Mouse (Mus musculus): Measurements from ENCODE around the gene Adprhl2. TPM values are rescaled to one million over a fixed set of nuclear protein-coding genes. Genes with fewer than 3 reads are reported as not detected.

The Adprhl2 gene
- polyA plus RNA-seq, 1 experiment from 2014 or later = 91.6 TPM

DNA sequence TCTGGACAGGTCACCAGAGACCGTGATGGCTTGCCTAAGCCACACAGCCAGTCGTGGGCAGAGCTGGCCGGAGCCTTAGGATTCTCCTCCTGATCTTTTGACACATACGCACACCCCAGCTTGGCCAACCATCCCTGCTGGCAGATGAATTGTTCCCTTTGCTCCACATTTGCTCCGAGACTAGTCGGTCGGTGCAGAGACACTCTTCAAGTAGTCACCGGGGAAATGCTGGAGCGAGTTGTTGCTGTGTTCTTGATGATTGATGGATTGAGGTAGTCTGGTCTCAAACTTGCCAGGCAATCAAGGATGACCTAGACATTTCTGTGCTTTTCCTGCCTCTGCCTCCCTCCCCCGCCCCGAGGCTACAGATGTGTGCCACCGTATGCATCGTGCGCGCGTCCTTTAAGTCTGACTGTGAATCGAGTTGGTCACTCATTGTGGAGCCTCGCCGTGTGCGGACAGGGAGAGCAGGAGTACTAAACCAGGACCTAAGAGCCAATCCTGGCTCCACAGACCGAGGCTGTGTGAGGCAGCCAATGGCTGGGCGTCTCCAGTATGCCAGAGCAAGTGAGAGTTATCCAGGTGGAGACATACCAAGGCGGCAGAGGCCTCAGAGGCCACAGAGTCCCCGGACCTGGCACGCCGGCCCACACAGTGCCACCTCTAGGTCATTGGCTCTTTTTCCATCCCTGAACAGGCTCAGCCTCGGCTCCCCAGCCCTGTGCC lies 19.8 kb downstream of the Adprhl2 start:
- DNase-seq (ENCODE audit: extremely low spot score, low spot score) = no peak
- peaks cover 8% of the 10 kb centered on the region for H3K9me3 ChIP-seq
- 3% methylated on average over 27 of the region's 27 CpGs for WGBS
- H3K4me1 ChIP-seq = peaks cover 38% of the 10 kb centered on the region
- H3K36me3 ChIP-seq (replicated peaks) = no peaks in the 10 kb centered on the region
- H3K4me3 ChIP-seq = peak overlapping the region; percentile 41
- H3K27me3 ChIP-seq (ENCODE audit: poor library complexity, severe bottlenecking) = peaks cover 78% of the 10 kb centered on the region
- H3K27ac ChIP-seq = peak overlapping the region; percentile 62

DNA sequence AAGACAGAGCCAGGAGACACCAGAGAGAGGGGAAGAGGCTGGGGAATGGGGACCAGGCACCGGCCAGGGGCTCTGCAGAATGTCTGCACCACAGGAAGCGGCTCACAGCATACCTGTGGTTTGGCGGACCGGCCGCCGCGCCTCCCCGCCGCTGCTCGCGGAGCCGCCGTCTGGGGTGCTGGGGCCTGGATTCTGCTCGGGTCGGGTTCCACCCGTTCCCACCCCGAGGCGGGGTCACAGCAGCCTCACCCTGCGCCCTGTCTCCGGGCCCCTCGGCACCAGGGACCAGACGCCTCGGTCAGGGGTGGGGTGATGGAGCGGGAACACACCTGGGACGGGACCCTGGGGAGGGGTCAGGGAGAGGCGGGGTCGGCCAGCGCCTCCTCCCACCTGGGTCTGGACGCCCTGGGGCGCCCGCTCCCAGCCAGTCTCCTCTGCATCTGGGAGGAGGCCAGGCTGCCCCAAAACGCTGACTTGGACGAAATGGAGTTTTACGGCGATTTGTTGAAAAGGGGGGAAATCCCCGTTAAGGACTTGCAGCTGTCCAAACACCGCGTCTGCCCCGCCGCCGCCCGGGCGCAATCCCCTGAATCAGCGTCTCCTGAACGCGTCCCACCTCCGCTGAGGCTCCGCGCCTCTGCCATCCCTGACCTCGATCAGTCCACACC lies 20.5 kb downstream of the Adprhl2 start:
- peak overlapping the region; percentile 41 for H3K4me3 ChIP-seq
- peaks cover 85% of the 10 kb centered on the region for H3K27me3 ChIP-seq (ENCODE audit: poor library complexity, severe bottlenecking)
- under 1% methylated on average over 50 of the region's 50 CpGs for WGBS
- H3K36me3 ChIP-seq (replicated peaks) = no peaks in the 10 kb centered on the region
- no peak for DNase-seq (ENCODE audit: extremely low spot score, low spot score)
- peaks cover 6% of the 10 kb centered on the region for H3K9me3 ChIP-seq
- H3K27ac ChIP-seq = peak overlapping the region; percentile 62
- peaks cover 42% of the 10 kb centered on the region for H3K4me1 ChIP-seq

DNA sequence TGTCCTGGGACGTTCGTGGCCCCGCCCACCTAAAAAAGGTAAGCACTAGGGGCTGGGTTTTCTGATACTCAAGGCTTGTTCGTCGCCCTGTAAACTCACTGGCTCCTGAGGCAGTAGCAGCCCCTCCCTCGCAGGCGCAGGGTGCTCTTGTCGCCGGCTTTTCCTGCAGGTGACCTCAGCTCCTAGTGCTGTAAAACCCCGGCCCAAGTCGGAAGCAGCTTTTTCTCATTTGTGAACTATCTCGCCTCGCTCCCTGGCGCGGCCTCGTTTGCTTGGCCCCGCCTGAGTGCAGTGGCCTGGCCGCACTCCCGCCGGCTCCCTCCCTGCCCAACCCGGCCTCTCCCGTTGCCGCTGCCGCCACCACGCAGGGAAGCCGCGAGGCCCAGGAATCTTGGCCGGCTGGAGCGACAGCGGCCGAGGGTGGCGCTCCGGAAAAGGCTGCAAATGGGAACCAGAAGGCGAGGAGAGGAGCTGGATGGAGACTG lies 24.8 kb downstream of the Adprhl2 start:
- H3K36me3 ChIP-seq (replicated peaks) = no peaks in the 10 kb centered on the region
- peaks cover 35% of the 10 kb centered on the region for H3K4me1 ChIP-seq
- peak overlapping the region; percentile 77 for H3K27ac ChIP-seq
- 0 out of 2 replicates have a peak, but pooled peaks cover 3% of the 10 kb centered on the region for H3K9me3 ChIP-seq
- WGBS = under 1% methylated on average over 34 of the region's 34 CpGs
- H3K4me3 ChIP-seq = peak overlapping the region; percentile 47
- DNase-seq (ENCODE audit: extremely low spot score, low spot score) = peak; percentile 62
- H3K27me3 ChIP-seq (ENCODE audit: poor library complexity, severe bottlenecking) = peaks cover 76% of the 10 kb centered on the region

DNA sequence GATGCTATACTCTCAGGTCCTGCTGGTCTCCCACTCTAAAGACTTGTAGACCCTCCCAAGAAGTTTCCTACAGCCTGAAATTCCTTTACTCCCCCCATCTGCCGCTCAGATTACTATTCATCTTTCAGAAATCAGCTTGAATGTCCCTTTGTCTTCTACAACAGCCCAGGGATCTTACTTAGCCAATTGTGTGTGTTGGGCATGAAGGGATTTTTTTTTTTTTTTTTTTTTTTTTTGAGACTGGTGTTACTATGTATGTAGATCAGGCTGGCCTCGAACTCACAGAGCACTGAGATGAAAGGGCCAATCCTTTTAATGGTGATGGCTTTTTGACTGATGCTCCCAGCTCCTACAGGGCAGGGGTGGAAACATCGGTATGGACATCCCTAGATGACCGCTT lies 25.6 kb downstream of the Adprhl2 start:
- H3K4me1 ChIP-seq = peaks cover 35% of the 10 kb centered on the region
- H3K27me3 ChIP-seq (ENCODE audit: poor library complexity, severe bottlenecking) = peaks cover 76% of the 10 kb centered on the region
- H3K36me3 ChIP-seq (replicated peaks) = no peaks in the 10 kb centered on the region
- H3K9me3 ChIP-seq = 0 out of 2 replicates have a peak, but pooled peaks cover 3% of the 10 kb centered on the region
- no peak overlapping the region for H3K27ac ChIP-seq
- no peak overlapping the region for H3K4me3 ChIP-seq
- 41% methylated on average over 4 of the region's 4 CpGs for WGBS
- DNase-seq (ENCODE audit: extremely low spot score, low spot score) = no peak

DNA sequence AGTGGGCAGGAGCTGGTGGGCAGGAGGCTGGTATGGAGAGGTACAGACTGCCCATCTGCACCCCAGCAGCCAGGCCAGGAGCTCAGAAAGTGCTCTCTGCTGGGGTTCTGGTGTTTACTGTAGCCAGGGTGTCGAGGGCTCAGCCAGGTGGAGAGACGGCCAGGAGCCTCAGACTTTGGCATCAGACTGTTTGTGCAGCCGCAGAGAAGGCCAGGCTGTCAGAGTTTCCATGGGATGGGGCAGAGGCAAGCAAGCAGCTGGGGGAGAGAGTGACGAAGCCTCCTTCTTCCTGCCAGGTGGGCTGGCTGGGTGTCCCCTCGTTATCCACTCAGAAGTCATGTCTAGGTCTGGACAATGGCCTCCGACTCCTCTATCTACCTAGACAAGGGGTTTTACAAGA lies 26.4 kb downstream of the Adprhl2 start:
- no peak overlapping the region for H3K27ac ChIP-seq
- H3K4me1 ChIP-seq = peaks cover 30% of the 10 kb centered on the region
- H3K27me3 ChIP-seq (ENCODE audit: poor library complexity, severe bottlenecking) = peaks cover 76% of the 10 kb centered on the region
- 68% methylated on average over 6 of the region's 6 CpGs for WGBS
- H3K9me3 ChIP-seq = 0 out of 2 replicates have a peak, but pooled peaks cover 3% of the 10 kb centered on the region
- no peaks in the 10 kb centered on the region for H3K36me3 ChIP-seq (replicated peaks)
- no peak for DNase-seq (ENCODE audit: extremely low spot score, low spot score)
- H3K4me3 ChIP-seq = no peak overlapping the region

DNA sequence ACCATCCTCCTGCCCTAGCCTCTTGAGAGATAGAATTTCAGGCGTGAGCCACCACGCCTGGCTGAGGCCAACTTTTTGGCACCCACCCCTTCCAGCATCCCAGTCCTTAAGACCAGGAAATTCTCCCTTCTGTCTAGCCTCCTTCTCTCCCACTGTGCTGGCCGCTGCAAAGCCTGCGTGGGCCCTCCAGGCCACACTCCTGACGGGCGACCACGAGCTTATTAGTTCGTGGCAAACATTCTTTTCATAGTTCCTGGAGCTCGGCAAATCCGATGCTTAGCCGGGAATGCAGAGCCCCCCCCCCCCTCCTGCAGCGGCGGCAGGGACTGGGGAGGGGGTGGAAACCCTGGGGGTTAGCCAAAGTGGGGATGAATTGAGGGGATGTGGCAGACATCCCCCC lies 30.3 kb downstream of the Adprhl2 start:
- H3K9me3 ChIP-seq = no peaks in the 10 kb centered on the region
- H3K4me1 ChIP-seq = peaks cover 37% of the 10 kb centered on the region
- DNase-seq (ENCODE audit: extremely low spot score, low spot score) = no peak
- H3K27ac ChIP-seq = peak overlapping the region; percentile 31; the same call in 1 of the 2 replicates
- WGBS = 24% methylated on average over 13 of the region's 13 CpGs
- H3K4me3 ChIP-seq = no peak overlapping the region
- no peaks in the 10 kb centered on the region for H3K36me3 ChIP-seq (replicated peaks)
- H3K27me3 ChIP-seq (ENCODE audit: poor library complexity, severe bottlenecking) = peaks cover 76% of the 10 kb centered on the region

DNA sequence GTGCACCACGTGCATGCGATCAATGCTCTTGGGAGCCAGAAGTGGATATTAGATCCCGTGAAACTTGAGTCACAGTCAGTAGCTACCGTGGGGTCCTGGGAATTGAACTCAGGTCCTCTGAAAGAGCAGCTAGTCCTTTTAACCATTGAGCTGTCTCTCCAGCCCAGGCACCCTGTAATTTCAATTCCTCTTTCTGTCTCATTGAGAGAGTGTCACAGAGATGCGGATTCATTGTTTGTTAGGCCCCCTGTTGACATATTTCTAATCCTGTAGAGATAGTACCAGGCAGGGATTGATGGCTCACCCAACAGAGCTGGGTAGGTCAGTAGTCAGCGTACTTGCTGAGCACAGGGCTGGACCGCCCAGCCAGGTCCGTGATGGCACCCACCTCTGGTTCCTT lies 31.2 kb downstream of the Adprhl2 start:
- no peak for DNase-seq (ENCODE audit: extremely low spot score, low spot score)
- peaks cover 6% of the 10 kb centered on the region; the same call in 1 of the 2 replicates for H3K9me3 ChIP-seq
- 82% methylated on average over 8 of the region's 8 CpGs for WGBS
- peaks cover 37% of the 10 kb centered on the region for H3K4me1 ChIP-seq
- H3K36me3 ChIP-seq (replicated peaks) = no peaks in the 10 kb centered on the region
- H3K27ac ChIP-seq = no peak overlapping the region
- H3K27me3 ChIP-seq (ENCODE audit: poor library complexity, severe bottlenecking) = peaks cover 75% of the 10 kb centered on the region
- H3K4me3 ChIP-seq = no peak overlapping the region

DNA sequence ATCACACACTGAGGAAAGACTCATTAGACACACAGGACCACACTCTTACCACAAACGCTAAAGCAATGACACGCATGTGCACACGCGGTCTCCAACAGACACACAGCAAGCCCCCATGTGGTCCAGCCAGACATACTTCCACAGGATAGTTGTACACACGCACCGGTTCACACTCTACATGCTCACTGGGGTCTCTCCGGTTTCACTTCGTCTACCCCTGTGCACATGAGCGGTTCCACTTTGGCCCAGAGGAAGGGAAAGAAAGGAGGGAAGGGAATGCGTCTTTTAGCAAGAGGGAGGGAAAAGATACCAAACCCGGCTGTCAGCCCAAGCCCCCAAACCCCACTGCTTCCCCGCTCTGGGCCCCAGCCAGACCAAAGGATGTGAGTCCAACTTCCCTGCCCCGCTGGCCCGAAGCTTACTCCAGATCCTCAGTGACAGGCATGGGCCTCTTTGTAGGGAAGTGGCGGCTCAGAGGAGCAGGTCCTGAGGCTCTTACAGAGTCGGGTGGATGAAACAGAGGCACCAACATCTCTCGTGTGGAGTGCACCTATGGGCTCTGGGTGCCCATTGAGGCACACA lies 33.3 kb downstream of the Adprhl2 start:
- 0 out of 2 replicates have a peak overlapping the region, but pooled peaks have one; percentile 46 for H3K4me3 ChIP-seq
- no peaks in the 10 kb centered on the region for H3K36me3 ChIP-seq (replicated peaks)
- peaks cover 39% of the 10 kb centered on the region for H3K4me1 ChIP-seq
- 0 out of 2 replicates have a peak overlapping the region, but pooled peaks have one; percentile 15 for H3K27ac ChIP-seq
- DNase-seq (ENCODE audit: extremely low spot score, low spot score) = no peak
- 47% methylated on average over 17 of the region's 17 CpGs for WGBS
- H3K9me3 ChIP-seq = peaks cover 6% of the 10 kb centered on the region; the same call in 1 of the 2 replicates
- H3K27me3 ChIP-seq (ENCODE audit: poor library complexity, severe bottlenecking) = peaks cover 85% of the 10 kb centered on the region

DNA sequence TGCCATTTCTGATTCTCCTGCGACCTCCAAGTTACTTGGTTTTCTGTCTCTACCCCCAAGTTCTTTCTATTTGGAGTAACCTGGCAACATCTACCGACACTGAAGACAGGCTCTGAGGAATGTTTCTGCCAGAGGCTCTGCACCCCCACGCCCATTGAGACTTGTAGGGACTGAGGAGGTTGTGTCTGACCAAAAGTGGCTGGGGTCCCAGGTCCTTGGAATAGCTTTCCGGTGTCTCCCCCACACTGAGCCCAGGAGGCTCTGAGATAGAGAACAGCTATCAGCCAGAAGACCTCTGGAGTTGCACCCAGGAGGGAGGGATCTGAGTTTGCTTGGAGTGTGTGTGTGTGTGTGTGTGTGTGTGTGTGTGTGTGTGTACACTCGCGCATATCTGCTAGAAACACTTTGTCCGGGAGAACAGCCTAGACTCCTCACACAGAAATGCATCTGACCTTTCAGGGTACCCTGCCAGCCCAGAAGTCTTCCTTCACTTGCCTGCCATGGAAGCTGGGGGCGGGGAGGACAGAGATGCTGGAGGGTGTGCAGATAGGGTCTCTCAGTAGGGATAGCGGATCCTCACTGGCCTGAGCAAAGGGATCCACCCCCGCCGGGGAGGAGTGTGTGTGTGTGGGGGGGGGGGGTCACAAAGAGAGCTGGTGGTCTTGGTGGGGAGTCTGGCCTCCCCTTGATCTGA lies 34.1 kb downstream of the Adprhl2 start:
- no peak for DNase-seq (ENCODE audit: extremely low spot score, low spot score)
- peak overlapping the region; percentile 46; the same call in 1 of the 2 replicates for H3K4me3 ChIP-seq
- H3K9me3 ChIP-seq = peaks cover 6% of the 10 kb centered on the region; the same call in 1 of the 2 replicates
- no peaks in the 10 kb centered on the region for H3K36me3 ChIP-seq (replicated peaks)
- peaks cover 39% of the 10 kb centered on the region for H3K4me1 ChIP-seq
- H3K27ac ChIP-seq = no peak overlapping the region
- H3K27me3 ChIP-seq (ENCODE audit: poor library complexity, severe bottlenecking) = peaks cover 92% of the 10 kb centered on the region
- WGBS = 35% methylated on average over 11 of the region's 11 CpGs

DNA sequence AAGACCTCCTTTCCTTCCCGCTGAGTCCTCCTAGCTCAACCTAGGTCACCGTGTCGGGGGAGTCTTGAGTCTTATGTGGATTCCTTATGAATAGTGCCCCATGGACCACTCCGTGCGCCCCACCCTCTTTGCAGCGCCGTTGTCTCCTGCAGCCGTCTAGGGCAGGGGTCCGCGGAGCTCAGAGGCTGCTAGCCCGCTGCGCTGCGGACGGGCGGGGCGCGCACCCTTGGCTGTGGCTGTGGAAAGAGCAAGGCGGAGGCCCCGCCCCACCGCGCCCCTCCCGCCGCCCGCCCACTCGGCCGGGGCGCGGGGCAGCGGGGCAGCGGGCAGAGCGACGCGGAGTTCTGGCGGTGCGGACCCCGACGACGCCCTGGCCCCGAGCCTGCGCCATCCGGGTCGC lies 35.0 kb downstream of the Adprhl2 start, which contains the start of gene Col8a2:
Gene Col8a2, plus strand, starts transcription at position 302 of the 400 bp plus-strand sequence.
- 2% methylated on average over 42 of the region's 42 CpGs for WGBS
- no peak for DNase-seq (ENCODE audit: extremely low spot score, low spot score)
- Histone ChIP-seq H3K4me1 (peaks cover 44% of the 10 kb centered on the region), H3K36me3 (replicated peaks) (no peaks in the 10 kb centered on the region), H3K27ac (peak within 1 kb of the TSS; percentile 71), H3K27me3 (ENCODE audit: poor library complexity, severe bottlenecking) (peaks cover 90% of the 10 kb centered on the region), H3K9me3 (peaks cover 6% of the 10 kb centered on the region; the same call in 1 of the 2 replicates), H3K4me3 (peak within 1 kb of the TSS; percentile 46)

DNA sequence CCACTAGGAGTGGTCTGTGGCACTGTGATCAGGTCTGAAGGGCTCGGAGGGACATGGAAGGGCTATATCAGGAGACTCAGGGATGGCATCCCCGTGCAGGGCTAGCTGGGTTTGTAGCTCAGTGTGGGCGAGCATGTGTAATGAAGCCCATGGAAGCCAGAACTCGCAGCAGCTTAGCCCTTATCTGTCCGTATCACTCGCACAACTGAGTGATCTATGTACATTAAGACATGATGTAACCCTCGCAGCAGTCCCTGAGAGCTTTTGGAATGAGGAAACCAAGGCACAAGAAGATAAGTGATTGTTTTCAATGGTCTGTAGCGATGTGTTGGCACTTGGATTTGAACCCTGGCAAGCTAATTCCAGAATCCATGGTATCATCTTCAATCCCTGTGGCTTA lies 37.9 kb downstream of the Adprhl2 start:
- H3K27me3 ChIP-seq (ENCODE audit: poor library complexity, severe bottlenecking) = peaks cover 68% of the 10 kb centered on the region
- H3K4me1 ChIP-seq = peaks cover 51% of the 10 kb centered on the region

DNA sequence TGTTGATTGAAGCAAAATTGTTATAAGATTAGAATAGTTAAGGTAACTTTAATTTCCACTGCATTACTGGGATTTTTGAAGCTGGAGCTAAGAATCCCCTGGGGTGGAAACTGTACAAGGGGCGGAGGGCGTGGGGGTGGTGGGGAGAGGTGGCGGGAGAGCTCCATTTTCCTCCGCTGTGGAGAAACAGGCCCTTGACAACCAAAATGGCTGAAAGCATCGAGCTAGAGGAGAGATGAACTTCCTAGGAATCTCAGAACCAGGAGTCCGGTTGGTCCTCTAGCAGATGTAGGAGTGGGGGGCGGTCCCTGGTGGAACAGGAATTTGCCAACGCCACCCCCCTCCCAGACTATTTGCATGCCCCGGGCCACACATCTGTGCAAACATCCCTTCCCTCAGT lies 39.8 kb downstream of the Adprhl2 start:
- peaks cover 45% of the 10 kb centered on the region for H3K4me1 ChIP-seq
- DNase-seq (ENCODE audit: extremely low spot score, low spot score) = no peak
- WGBS = 68% methylated on average over 9 of the region's 9 CpGs
- no peak overlapping the region for H3K4me3 ChIP-seq
- H3K36me3 ChIP-seq (replicated peaks) = no peaks in the 10 kb centered on the region
- peak overlapping the region; percentile 51 for H3K27ac ChIP-seq
- H3K9me3 ChIP-seq = peaks cover 6% of the 10 kb centered on the region; the same call in 1 of the 2 replicates
- peaks cover 53% of the 10 kb centered on the region for H3K27me3 ChIP-seq (ENCODE audit: poor library complexity, severe bottlenecking)

More for the DNA sequence above, 37.9 kb downstream of the Adprhl2 start:
- H3K36me3 ChIP-seq (replicated peaks) = no peaks in the 10 kb centered on the region
- H3K4me3 ChIP-seq = no peak overlapping the region
- 82% methylated on average over 8 of the region's 8 CpGs for WGBS
- no peak overlapping the region for H3K27ac ChIP-seq
- H3K9me3 ChIP-seq = peaks cover 6% of the 10 kb centered on the region; the same call in 1 of the 2 replicates
- DNase-seq (ENCODE audit: extremely low spot score, low spot score) = no peak

All from forebrain, embryonic 10.5 days (tissue).